Mouse (Mus musculus) MEL (cell line): ENCODE results near the gene Pde1b.

Source experiments
- EP300 ChIP-seq, 2 experiments: IDR thresholded peaks; 2 replicates each; pipeline ENCODE4 v1.6.1; 2011; ENCODE audit warnings: improper control_type of control experiment in 2 of 2, low read length in 2 of 2, low read depth in 1 of 2, mild to moderate bottlenecking in 1 of 2
- GATA1 ChIP-seq: IDR thresholded peaks from 2 replicates; pipeline ENCODE4 v1.6.1; 2011; ENCODE audit warnings: low read depth, low read length, improper control_type of control experiment
- MXI1 ChIP-seq: IDR thresholded peaks from 2 replicates; pipeline ENCODE4 v1.6.1; 2011; ENCODE audit warnings: mild to moderate bottlenecking, low read depth, low read length, improper control_type of control experiment
- NELFE ChIP-seq: IDR thresholded peaks from 2 replicates; pipeline ENCODE4 v1.6.1; 2011; ENCODE audit warnings: low read depth, low read length, improper control_type of control experiment

GRCm38 (mm10) chr15:103472265-103472664 lies 30.6 kb upstream of the Pde1b start:
- TF ChIP-seq EP300 (IDR thresholded peaks at IDR 0.05; ENCODE audit: low read depth in 1 of 2, low read length in 2 of 2) (no peak), MXI1 (no peak), NELFE (no peak), GATA1 (no peak)
